Mouse (Mus musculus): ENCODE results near the gene Ift52.

Gene Ift52

GRCm38 (mm10) chr2:163074808-163075207, 57.7 kb downstream of the Ift52 start:
- no peak for DNase-seq (ENCODE audit: low spot score in 2 of 2)

GRCm38 (mm10) chr2:163075234-163075633, 58.1 kb downstream of the Ift52 start:
- no peak for DNase-seq (ENCODE audit: low spot score in 2 of 2)

- no peak for DNase-seq (ENCODE audit: low spot score in 2 of 2)
Measured at GRCm38 (mm10) chr2:163079041-163079440, 61.9 kb downstream of the Ift52 start.

GRCm38 (mm10) chr2:163082591-163082990, 65.4 kb downstream of the Ift52 start:
- no peak for DNase-seq (ENCODE audit: low spot score in 2 of 2)

- DNase-seq (ENCODE audit: low spot score in 2 of 2) = no peak
Measured at GRCm38 (mm10) chr2:163084519-163084918, 67.4 kb downstream of the Ift52 start.

GRCm38 (mm10) chr2:163085047-163085446, 67.9 kb downstream of the Ift52 start:
- no peak for DNase-seq (ENCODE audit: low spot score in 2 of 2)

- DNase-seq (ENCODE audit: low spot score in 2 of 2) = no peak
Measured at GRCm38 (mm10) chr2:163086561-163086960, 69.4 kb downstream of the Ift52 start.

- no peak for DNase-seq (ENCODE audit: low spot score in 2 of 2)
Measured at GRCm38 (mm10) chr2:163087728-163088127, 70.6 kb downstream of the Ift52 start, which contains the start of gene Gtsf1l. TSS of gene Gtsf1l (minus strand) at chr2:163087855.

GRCm38 (mm10) chr2:163089475-163090123, 72.4 kb downstream of the Ift52 start:
- DNase-seq (ENCODE audit: low spot score in 2 of 2) = no peak

GRCm38 (mm10) chr2:163094909-163095308, 77.8 kb downstream of the Ift52 start:
- DNase-seq (ENCODE audit: low spot score in 2 of 2) = no peak

Data from spleen, postnatal 14 days (tissue).